8 mouse cellular contexts compared by ENCODE assay signal in the genomic region with DNA sequence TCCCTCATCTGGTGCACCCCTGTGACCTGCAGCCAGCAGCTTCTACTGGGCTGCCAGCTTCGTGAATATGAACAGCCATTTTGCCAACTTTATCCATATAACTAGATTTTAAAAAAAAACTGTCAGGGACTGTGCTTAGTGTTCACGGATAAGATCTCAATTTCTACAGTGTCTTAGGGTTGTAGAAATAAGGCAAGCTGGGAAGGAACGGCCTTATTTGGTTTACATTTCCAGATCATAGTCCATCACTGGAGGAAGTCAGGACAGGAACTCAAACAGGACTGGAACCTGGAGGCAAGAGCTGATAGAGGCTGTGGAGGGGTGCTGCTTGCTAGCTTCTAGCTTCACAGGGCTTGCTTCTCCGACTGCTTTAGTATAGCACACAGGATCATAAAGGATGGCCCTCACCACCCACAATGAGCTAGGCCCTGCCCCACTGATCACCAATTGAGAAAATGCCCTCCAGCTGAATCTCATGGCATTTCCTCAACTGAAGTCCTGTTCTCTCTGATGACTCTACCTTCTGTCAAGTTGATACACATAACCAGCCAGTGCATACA. TPM values are rescaled to one million over a fixed set of nuclear protein-coding genes. Genes with fewer than 3 reads are reported as not detected.
A peak's percentile ranks its signal among the peaks of the same experiment; 100 is the strongest.
DNase-seq lines count a peak whose midpoint lies in the region; ATAC-seq lines count a peak whose summit lies in the region.

No protein-coding gene starts in this region.

- no peaks in the 10 kb centered on the region for H3K27me3 ChIP-seq in heart, embryonic 14.5 days (ENCODE audit: control insufficient read depth, insufficient read depth, low read length)
- H3K27me3 ChIP-seq in forebrain, embryonic 14.5 days (replicated peaks; ENCODE audit: control insufficient read depth, insufficient read depth, low read length), result no peaks in the 10 kb centered on the region

- H3K4me1 ChIP-seq in heart, embryonic 14.5 days (ENCODE audit: control insufficient read depth in 2 of 2, insufficient read depth in 2 of 2, low read length in 2 of 2), result peaks cover 6 to 19% of the 10 kb centered on the region in 2 experiments
- H3K4me1 ChIP-seq in forebrain, embryonic 14.5 days (ENCODE audit: control insufficient read depth, insufficient read depth, low read length), result peaks cover 17% of the 10 kb centered on the region

- intact Hi-C loops in heart, postnatal 10 days (cut with DNase I), result no loop called here

- DNase-seq in heart, postnatal 10 days, result no peak
- DNase-seq in ES-CJ7 (ENCODE audit: low read depth, low spot score), result peak; percentile 29
- no peak for DNase-seq in forebrain, embryonic 14.5 days (ENCODE audit: low spot score)
- no peak for DNase-seq in adrenal gland, postnatal 36 days
- no peak for DNase-seq in natural killer cell, adult 2 months (ENCODE audit: low spot score in 2 of 2)
- DNase-seq in layer of hippocampus, postnatal 10 days (ENCODE audit: low spot score in 2 of 2), result no peak

- H3K36me3 ChIP-seq in heart, embryonic 14.5 days (ENCODE audit: control insufficient read depth, insufficient read depth, low read length), result peaks cover 22% of the 10 kb centered on the region
- H3K36me3 ChIP-seq in forebrain, embryonic 14.5 days (ENCODE audit: control insufficient read depth, insufficient read depth, low read length), result peaks cover 13% of the 10 kb centered on the region; the same call in 1 of the 2 replicates
- H3K36me3 ChIP-seq in macrophage (ENCODE audit: inconsistent target), result no peaks in the 10 kb centered on the region

- ATAC-seq in heart, embryonic 14.5 days (ENCODE audit: insufficient number of reproducible peaks, insufficient read depth, low FRiP score, low read depth), result no peak
- ATAC-seq in forebrain, embryonic 14.5 days, result no peak

- peaks cover 18% of the 10 kb centered on the region for H3K79me2 ChIP-seq in macrophage (ENCODE audit: inconsistent target)

- H3K4me3 ChIP-seq in heart, embryonic 14.5 days (ENCODE audit: control insufficient read depth in 1 of 2, insufficient read depth in 1 of 2, low read depth in 1 of 2, low read length in 2 of 2), result peak overlapping the region; percentile 88 to 96
- H3K4me3 ChIP-seq in forebrain, embryonic 14.5 days (ENCODE audit: low read depth, low read length), result peak overlapping the region; percentile 97
- peak overlapping the region; percentile 44 for H3K4me3 ChIP-seq in macrophage (ENCODE audit: inconsistent target)

- H3K4me2 ChIP-seq in heart, embryonic 14.5 days (ENCODE audit: low read length), result peak overlapping the region; percentile 75
- H3K4me2 ChIP-seq in forebrain, embryonic 14.5 days (ENCODE audit: low read length), result peak overlapping the region; percentile 60

- no peaks in the 10 kb centered on the region; the same call in 1 of the 2 replicates for H3K9me3 ChIP-seq in heart, embryonic 14.5 days (ENCODE audit: control insufficient read depth, low read length)
- H3K9me3 ChIP-seq in forebrain, embryonic 14.5 days (replicated peaks; ENCODE audit: control insufficient read depth, low read length), result no peaks in the 10 kb centered on the region

- 35% methylated on average over 4 of the region's 4 CpGs for WGBS in heart, embryonic 14.5 days
- WGBS in forebrain, embryonic 14.5 days, result 40% methylated on average over 4 of the region's 4 CpGs
- 30% methylated on average over 4 of the region's 4 CpGs for WGBS in macrophage (ENCODE audit: missing documents)

- peak overlapping the region; percentile 100 for H3K9ac ChIP-seq in heart, embryonic 14.5 days (ENCODE audit: low read length)
- H3K9ac ChIP-seq in forebrain, embryonic 14.5 days (ENCODE audit: low read length), result peak overlapping the region; percentile 99

- H3K27ac ChIP-seq in heart, embryonic 14.5 days (replicated peaks in 1 of 2; ENCODE audit: control insufficient read depth in 1 of 2, insufficient read depth in 1 of 2, low read depth in 2 of 2, low read length in 2 of 2), result peak overlapping the region; percentile 96 to 99
- peak overlapping the region; percentile 100; the same call in 1 of the 2 replicates for H3K27ac ChIP-seq in forebrain, embryonic 14.5 days (ENCODE audit: low read depth, low read length)
- peak overlapping the region; percentile 80 for H3K27ac ChIP-seq in macrophage

RNA-seq across cellular contexts. Expression of gene Hnrnpa0, which starts 1.4 kb away (rescaled TPM):
- 23.7 and 26.4 TPM in 2 replicates for polyA plus RNA-seq in heart, embryonic 14.5 days (2014; fragmentation: Nextera tagmentation; extraction: Ambion mirVana)
- 100 to 1,000 TPM; 139 to 141 TPM for total RNA-seq in heart, postnatal 10 days (2021)
- polyA plus RNA-seq in forebrain, embryonic 14.5 days (2014; fragmentation: Nextera tagmentation; extraction: Ambion mirVana), result 66.7 and 83.1 TPM in 2 replicates
- total RNA-seq in macrophage (2018; cell fraction: chromatin; rRNA removed), result 10 to 100 TPM in 12 of 26 experiments, 1 to 10 TPM in 14; 3.4 to 31.2 (median 9.5) TPM
- total RNA-seq in macrophage (2018; cell fraction: cytosol; rRNA removed), result 10 to 100 TPM; 38.9 to 70.2 (median 49.6) TPM
- 10 to 100 TPM; 16.2 to 68.0 (median 38.1) TPM for total RNA-seq in macrophage (2018; cell fraction: nucleus; rRNA removed)
- 18.4 to 77.1 TPM (median 48.4 TPM) in 3 replicates for polyA plus RNA-seq in macrophage (2018)
- total RNA-seq in adrenal gland, postnatal 36 days (2021), result 100 to 1,000 TPM; 123 to 133 TPM
- 100 to 1,000 TPM; 170 to 173 TPM for total RNA-seq in layer of hippocampus, postnatal 10 days (2021)

RNA-seq across cellular contexts. Expression of gene Klhl3, which starts 16.4 kb away (rescaled TPM):
- 6.9 and 7.0 TPM in 2 replicates for polyA plus RNA-seq in heart, embryonic 14.5 days (2014; fragmentation: Nextera tagmentation; extraction: Ambion mirVana)
- 1 to 10 TPM; 4.3 to 4.8 TPM for total RNA-seq in heart, postnatal 10 days (2021)
- 5.3 and 6.5 TPM in 2 replicates for polyA plus RNA-seq in forebrain, embryonic 14.5 days (2014; fragmentation: Nextera tagmentation; extraction: Ambion mirVana)
- total RNA-seq in macrophage (2018; cell fraction: chromatin; rRNA removed), result under 1 TPM in 13 of 26 experiments, not detected in 13; 0.09 to 0.71 (median 0.41) TPM
- under 1 TPM in 25 of 26 experiments, not detected in 1; 0.03 to 0.34 (median 0.10) TPM for total RNA-seq in macrophage (2018; cell fraction: cytosol; rRNA removed)
- total RNA-seq in macrophage (2018; cell fraction: nucleus; rRNA removed), result 1 to 10 TPM in 1 of 26 experiments, under 1 TPM in 13, not detected in 12; 0.06 to 2.2 (median 0.28) TPM
- 0.05 to 1.1 TPM (median 0.19 TPM) in 3 replicates for polyA plus RNA-seq in macrophage (2018)
- total RNA-seq in adrenal gland, postnatal 36 days (2021), result 1 to 10 TPM; 1.5 to 1.9 TPM
- 10 to 100 TPM; 25.0 to 27.8 TPM for total RNA-seq in layer of hippocampus, postnatal 10 days (2021)

RNA-seq across cellular contexts. Expression of gene Idnk, which starts 27.7 kb away (rescaled TPM):
- 31.7 and 38.2 TPM in 2 replicates for polyA plus RNA-seq in heart, embryonic 14.5 days (2014; fragmentation: Nextera tagmentation; extraction: Ambion mirVana)
- 10 to 100 TPM; 21.3 to 22.0 TPM for total RNA-seq in heart, postnatal 10 days (2021)
- 58.6 and 72.4 TPM in 2 replicates for polyA plus RNA-seq in forebrain, embryonic 14.5 days (2014; fragmentation: Nextera tagmentation; extraction: Ambion mirVana)
- total RNA-seq in macrophage (2018; cell fraction: chromatin; rRNA removed), result 10 to 100 TPM; 13.8 to 98.1 (median 53.0) TPM
- 10 to 100 TPM; 23.9 to 95.4 (median 51.6) TPM for total RNA-seq in macrophage (2018; cell fraction: cytosol; rRNA removed)
- 100 to 1,000 TPM in 7 of 26 experiments, 10 to 100 TPM in 19; 18.0 to 132 (median 67.2) TPM for total RNA-seq in macrophage (2018; cell fraction: nucleus; rRNA removed)
- polyA plus RNA-seq in macrophage (2018), result 22.2 to 41.3 TPM (median 25.5 TPM) in 3 replicates
- 10 to 100 TPM; 57.2 to 62.8 TPM for total RNA-seq in adrenal gland, postnatal 36 days (2021)
- total RNA-seq in layer of hippocampus, postnatal 10 days (2021), result 10 to 100 TPM; 29.2 to 33.3 TPM

Comparison
In these comparisons a context has a peak if more than half of its experiments do, and no peak if none do; other contexts are left out.
1. H3K4me3 ChIP-seq: peak in every context shown above with its lines; median percentile 97 in forebrain, embryonic 14.5 days; 92 in heart, embryonic 14.5 days; 44 in macrophage.
2. RNA of gene Klhl3, which starts 16.4 kb away (total RNA-seq): 25.0 to 27.8 TPM in layer of hippocampus, postnatal 10 days; 4.3 to 4.8 TPM in heart, postnatal 10 days and 1.5 to 1.9 TPM in adrenal gland, postnatal 36 days; every median in the first group is over 4 times any median in the second.
3. Peak in every context shown above with its lines, with median percentiles within 50 percentile points of each other: H3K27ac ChIP-seq.